Mouse (Mus musculus): ENCODE measurements around the gene Il17re. TPM values are rescaled to one million over a fixed set of nuclear protein-coding genes. Genes with fewer than 3 reads are reported as not detected.

Il17re gene
- total RNA-seq (2023), result under 1 TPM; 0.36 to 0.52 TPM

GRCm38 (mm10) chr6:113457952-113458534 lies at the start of gene Il17re:
TSS of gene Il17re (plus strand) at chr6:113458484.

GRCm38 (mm10) chr6:113419199-113419587 lies 39.1 kb upstream of the Il17re start, which contains the start of gene Rpusd3:
TSS of gene Rpusd3 (minus strand) at chr6:113419340.

GRCm38 (mm10) chr6:113435664-113436205 lies 22.5 kb upstream of the Il17re start, which contains the start of gene Cidec:
TSS of gene Cidec (minus strand) at chr6:113435760.

GRCm38 (mm10) chr6:113442442-113443090 lies 15.7 kb upstream of the Il17re start, which contains the start of gene Jagn1:
TSS of gene Jagn1 (plus strand) at chr6:113442569.

GRCm38 (mm10) chr6:113471297-113471936 lies 13.1 kb downstream of the Il17re start, which contains the start of gene Il17rc:
TSS of gene Il17rc (plus strand) at chr6:113471427.

DNA sequence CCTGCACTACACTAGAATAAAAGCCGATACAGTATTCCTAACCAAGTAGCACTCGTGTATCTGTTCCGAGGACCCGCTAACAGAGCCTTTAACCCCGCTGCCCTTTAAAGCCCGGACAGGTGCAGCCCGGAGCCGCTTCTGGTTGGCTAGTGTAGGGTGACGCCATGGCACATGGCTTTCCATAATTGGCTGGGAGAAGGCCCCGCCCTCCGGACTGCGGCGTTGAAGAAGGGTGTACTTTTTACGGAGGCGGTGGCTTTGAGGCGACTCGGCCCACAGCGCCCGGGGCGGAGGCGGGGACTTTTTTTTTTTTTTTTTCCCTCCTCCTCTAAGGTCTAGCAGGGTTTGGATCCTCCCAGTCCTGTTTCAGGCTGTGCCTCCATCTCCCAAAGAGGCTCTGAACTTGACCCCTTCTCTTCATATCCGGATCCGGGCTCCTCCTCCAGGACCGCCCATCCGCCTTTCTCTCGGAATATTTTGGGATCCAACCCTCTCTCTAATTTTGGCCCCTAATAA lies 24.9 kb downstream of the Il17re start, which contains the start of gene Creld1:
Creld1 (plus strand) TSS at position 198 of the 516 bp plus-strand sequence.

DNA sequence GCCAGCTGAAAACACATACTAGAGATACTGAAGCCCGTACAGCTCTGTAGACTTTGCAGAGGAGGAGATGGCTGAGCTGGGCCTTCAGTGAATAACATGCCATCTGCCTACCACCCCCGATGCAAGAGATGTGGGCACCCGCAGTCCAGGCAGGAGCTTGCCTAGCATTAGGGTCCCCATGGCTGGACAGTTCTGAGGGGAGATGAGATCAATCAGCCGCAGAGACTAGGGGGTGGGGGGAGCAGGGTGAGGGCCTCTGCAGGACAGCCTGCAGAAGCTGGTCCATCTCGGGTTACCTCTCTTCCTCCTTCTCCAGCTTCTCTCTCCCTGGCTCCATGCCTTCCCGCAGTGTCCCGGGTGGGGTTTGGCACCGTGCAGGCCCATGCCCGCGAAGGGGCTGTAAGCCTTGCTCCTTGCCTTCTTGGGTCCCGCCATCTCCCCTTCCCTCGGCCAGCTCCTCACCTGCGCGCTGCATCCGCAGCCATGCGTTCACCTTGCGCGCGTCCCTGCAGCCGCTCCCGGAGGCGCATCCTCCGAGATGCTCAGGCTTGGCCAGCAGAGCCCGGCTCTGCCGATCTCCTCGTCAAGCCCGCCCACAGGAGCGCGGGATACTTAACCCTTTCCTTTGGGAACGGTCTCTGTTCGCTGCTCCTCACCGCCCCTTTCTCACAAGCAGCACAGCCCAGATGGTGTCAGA lies 43.3 kb downstream of the Il17re start, which contains the start of gene Prrt3:
Prrt3 (minus strand) TSS at position 544 of the 697 bp plus-strand sequence.

Other genes with a start within 250 kb of the Il17re start
- gene Mtmr14, start 220.6 kb upstream of the Il17re start, total RNA-seq (2023), result 10 to 100 TPM; 34.7 to 44.1 TPM
- 1 to 10 TPM; 3.3 to 4.3 TPM for gene Cpne9, start 176.2 kb upstream of the Il17re start, total RNA-seq (2023)
- gene Brpf1, start 151.3 kb upstream of the Il17re start, total RNA-seq (2023), result 10 to 100 TPM; 66.2 to 78.3 TPM
- gene Ogg1, start 131.5 kb upstream of the Il17re start, total RNA-seq (2023), result 10 to 100 TPM; 19.1 to 20.2 TPM
- gene Camk1, start 114.5 kb upstream of the Il17re start, total RNA-seq (2023), result 1 to 10 TPM; 1.4 TPM
- gene Tada3, start 80.6 kb upstream of the Il17re start, total RNA-seq (2023), result 10 to 100 TPM; 26.3 to 31.3 TPM
- gene Arpc4, start 80.4 kb upstream of the Il17re start, total RNA-seq (2023), result 100 to 1,000 TPM; 258 to 260 TPM
- gene Ttll3, start 69.2 kb upstream of the Il17re start, total RNA-seq (2023), result 10 to 100 TPM; 76.1 to 77.8 TPM
- gene Rpusd3, start 39.1 kb upstream of the Il17re start, total RNA-seq (2023), result 10 to 100 TPM; 11.7 to 19.9 TPM
- not detected for gene Cidec, start 22.7 kb upstream of the Il17re start, total RNA-seq (2023)
- gene Jagn1, start 15.9 kb upstream of the Il17re start, total RNA-seq (2023), result 10 to 100 TPM; 21.8 to 24.1 TPM
- gene Il17rc, start 12.9 kb downstream of the Il17re start, total RNA-seq (2023), result not detected
- gene Creld1, start 24.8 kb downstream of the Il17re start, total RNA-seq (2023), result 10 to 100 TPM; 10.8 to 11.2 TPM
- gene Prrt3, start 43.4 kb downstream of the Il17re start, total RNA-seq (2023), result 1 to 10 TPM; 1.1 to 1.5 TPM
- gene Emc3, start 73.2 kb downstream of the Il17re start, total RNA-seq (2023), result 10 to 100 TPM; 71.2 to 72.5 TPM
- 1 to 10 TPM; 3.1 to 5.5 TPM for gene Fancd2, start 73.2 kb downstream of the Il17re start, total RNA-seq (2023)
- gene Fancd2os, start 142.2 kb downstream of the Il17re start, total RNA-seq (2023), result not detected
- 100 to 1,000 TPM; 115 to 118 TPM for gene Brk1, start 146.3 kb downstream of the Il17re start, total RNA-seq (2023)
- 10 to 100 TPM; 25.2 to 29.0 TPM for gene Vhl, start 165.5 kb downstream of the Il17re start, total RNA-seq (2023)
- gene Irak2, start 180.0 kb downstream of the Il17re start, total RNA-seq (2023), result 10 to 100 TPM; 47.1 to 50.6 TPM
- 100 to 1,000 TPM; 227 to 259 TPM for gene Tatdn2, start 238.6 kb downstream of the Il17re start, total RNA-seq (2023)

Measured in T-cell, adult 66 days (primary cell).